Comparison of ENCODE assay signal across 8 mouse cellular contexts in the genomic region with DNA sequence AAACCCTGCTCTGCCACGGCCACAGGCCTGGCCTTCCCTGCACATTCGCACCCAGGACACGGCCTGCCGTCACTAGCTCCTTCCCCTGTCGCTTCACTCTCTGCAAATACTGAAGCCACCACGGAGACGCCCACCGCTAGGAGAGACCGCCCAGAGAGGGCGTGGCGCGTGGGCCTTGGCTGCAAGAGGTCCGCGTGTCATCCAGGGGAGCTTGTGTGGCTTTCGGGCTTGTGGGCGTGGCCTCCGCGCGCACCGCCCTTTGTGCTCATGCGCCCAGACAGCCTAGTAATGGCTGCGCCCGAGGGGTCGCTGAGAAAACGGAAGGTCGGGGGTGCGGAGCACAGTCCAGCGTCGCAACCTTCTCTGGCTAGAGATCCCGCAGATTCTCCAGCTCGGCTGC. TPM values are rescaled to one million over a fixed set of nuclear protein-coding genes. Genes with fewer than 3 reads are reported as not detected.
DNase-seq lines count a peak whose midpoint lies in the region; ATAC-seq and TF ChIP-seq lines count a peak whose summit lies in the region.

TSS of gene Lmf1 (plus strand) at position 166 of the 400 bp plus-strand sequence.

- TF ChIP-seq POLR2A in olfactory bulb, adult 2 months (IDR thresholded peaks at IDR 0.05; ENCODE audit: insufficient read depth, low read depth, low read length) = peak; percentile 88
- peak; percentile 85 for TF ChIP-seq POLR2A in thymus, adult 2 months (IDR thresholded peaks at IDR 0.05; ENCODE audit: control insufficient read depth, extremely low read depth, insufficient read depth, low read length, poor library complexity)

- in situ Hi-C loops in ES-E14 (cut with MboI; ENCODE audit: low sequenced_read_pairs in 2 of 2, unreplicated experiment in 2 of 2) = no loop called here

- WGBS in forebrain, embryonic 15.5 days = under 1% methylated on average over 31 of the region's 31 CpGs
- WGBS in lung, embryonic 14.5 days = 0% methylated on average over 31 of the region's 31 CpGs
- under 1% methylated on average over 31 of the region's 31 CpGs for WGBS in olfactory bulb, adult 2 months
- WGBS in thymus, adult 2 months = under 1% methylated on average over 31 of the region's 31 CpGs

- H3K4me2 ChIP-seq in forebrain, embryonic 15.5 days (replicated peaks) = peak within 1 kb of the TSS; percentile 80
- H3K4me2 ChIP-seq in lung, embryonic 14.5 days = peak within 1 kb of the TSS; percentile 92

- H3K4me3 ChIP-seq in ES-E14 (ENCODE audit: insufficient read depth in 1 of 2, low read depth in 1 of 2, low read length in 2 of 2, poor library complexity in 1 of 2, severe bottlenecking in 1 of 2) = peak within 1 kb of the TSS; percentile 79 to 97
- peak within 1 kb of the TSS; percentile 70 for H3K4me3 ChIP-seq in forebrain, embryonic 15.5 days
- peak within 1 kb of the TSS; percentile 93 for H3K4me3 ChIP-seq in layer of hippocampus, adult 2 months
- peak within 1 kb of the TSS; percentile 80 for H3K4me3 ChIP-seq in lung, embryonic 14.5 days (ENCODE audit: low read depth, low read length)
- peak within 1 kb of the TSS; percentile 80 for H3K4me3 ChIP-seq in olfactory bulb, adult 2 months (ENCODE audit: insufficient read depth, low read depth, low read length)
- peak within 1 kb of the TSS; percentile 92 for H3K4me3 ChIP-seq in thymus, adult 2 months (ENCODE audit: control insufficient read depth, insufficient read depth, low read length)

- H3K36me3 ChIP-seq in ES-E14 (ENCODE audit: control insufficient read depth, insufficient read depth, low read length, poor library complexity, severe bottlenecking) = no peaks in the 10 kb centered on the region
- no peaks in the 10 kb centered on the region for H3K36me3 ChIP-seq in forebrain, embryonic 15.5 days
- H3K36me3 ChIP-seq in lung, embryonic 14.5 days (ENCODE audit: insufficient read depth) = no peaks in the 10 kb centered on the region
- H3K36me3 ChIP-seq in thymus, adult 2 months (ENCODE audit: control insufficient read depth, insufficient read depth, low read length) = no peaks in the 10 kb centered on the region

- peak; percentile 95 for DNase-seq in ES-E14 (ENCODE audit: low read depth, low spot score)
- DNase-seq in cerebellum, adult 11-12 months = peak; percentile 97
- DNase-seq in heart, postnatal 25 days (ENCODE audit: low spot score) = peak; percentile 94
- peak; percentile 95 to 96 for DNase-seq in layer of hippocampus, adult 2 months (ENCODE audit: low spot score in 2 of 2)
- peak; percentile 99 for DNase-seq in lung, embryonic 14.5 days
- DNase-seq in thymus, adult 2 months = peak; percentile 97

- H3K9ac ChIP-seq in ES-E14 (ENCODE audit: insufficient read depth, low read depth, low read length, poor library complexity, severe bottlenecking) = peak within 1 kb of the TSS; percentile 79
- H3K9ac ChIP-seq in forebrain, embryonic 15.5 days (replicated peaks) = peak within 1 kb of the TSS; percentile 68
- H3K9ac ChIP-seq in lung, embryonic 14.5 days = peak within 1 kb of the TSS; percentile 82

- TF ChIP-seq CTCF in layer of hippocampus, adult 2 months (conservative IDR thresholded peaks at IDR 0.05) = peak; percentile 51
- peak; percentile 47 for TF ChIP-seq CTCF in lung, embryonic 14.5 days (IDR thresholded peaks at IDR 0.05; ENCODE audit: low read depth)
- TF ChIP-seq CTCF in olfactory bulb, adult 2 months (IDR thresholded peaks at IDR 0.05; ENCODE audit: insufficient read depth, low read depth, low read length) = no peak
- 0 out of 2 replicates have a peak, but pooled peaks have one; percentile 32 for TF ChIP-seq CTCF in thymus, adult 2 months (IDR thresholded peaks at IDR 0.05; ENCODE audit: borderline replicate concordance, control insufficient read depth, extremely low read depth, insufficient read depth, low read length, poor library complexity)

- intact Hi-C loops in heart, postnatal 25 days (cut with DNase I) = no loop called here

- ATAC-seq in forebrain, embryonic 15.5 days (replicated peaks) = peak; percentile 96
- peak; percentile 98 for ATAC-seq in lung, embryonic 14.5 days (ENCODE audit: insufficient read depth)

- H3K27me3 ChIP-seq in forebrain, embryonic 15.5 days = no peaks in the 10 kb centered on the region
- H3K27me3 ChIP-seq in lung, embryonic 14.5 days (ENCODE audit: insufficient read depth, low read length) = no peaks in the 10 kb centered on the region
- no peaks in the 10 kb centered on the region for H3K27me3 ChIP-seq in thymus, adult 2 months (ENCODE audit: control insufficient read depth, insufficient read depth, low read length)

- 0 out of 2 replicates have a peak within 1 kb of the TSS, but pooled peaks have one; percentile 24 for H3K27ac ChIP-seq in ES-E14 (ENCODE audit: insufficient read depth, low read depth, low read length, poor library complexity, severe bottlenecking)
- peak within 1 kb of the TSS; percentile 41 for H3K27ac ChIP-seq in forebrain, embryonic 15.5 days (replicated peaks)
- peak within 1 kb of the TSS; percentile 94 for H3K27ac ChIP-seq in layer of hippocampus, adult 2 months
- peak within 1 kb of the TSS; percentile 52; the same call in 1 of the 2 replicates for H3K27ac ChIP-seq in lung, embryonic 14.5 days (ENCODE audit: low read depth)
- peak within 1 kb of the TSS; percentile 43; the same call in 1 of the 2 replicates for H3K27ac ChIP-seq in olfactory bulb, adult 2 months (ENCODE audit: insufficient read depth, low read depth, low read length)
- no peak within 1 kb of the TSS for H3K27ac ChIP-seq in thymus, adult 2 months (ENCODE audit: control insufficient read depth, insufficient read depth, low read length)

- peaks cover 2 to 3% of the 10 kb centered on the region in 2 experiments; a peak in 1 of 4 replicates for H3K4me1 ChIP-seq in ES-E14 (ENCODE audit: control insufficient read depth in 2 of 2, insufficient read depth in 2 of 2, low read length in 2 of 2, poor library complexity in 1 of 2)
- H3K4me1 ChIP-seq in forebrain, embryonic 15.5 days = peaks cover 26% of the 10 kb centered on the region
- peaks cover 5% of the 10 kb centered on the region; the same call in 1 of the 2 replicates for H3K4me1 ChIP-seq in lung, embryonic 14.5 days (ENCODE audit: insufficient read depth)
- H3K4me1 ChIP-seq in olfactory bulb, adult 2 months (ENCODE audit: control insufficient read depth, insufficient read depth, low read length) = peaks cover 16% of the 10 kb centered on the region
- H3K4me1 ChIP-seq in thymus, adult 2 months (replicated peaks; ENCODE audit: control insufficient read depth, insufficient read depth, low read length) = peaks cover 7% of the 10 kb centered on the region

- no peaks in the 10 kb centered on the region for H3K9me3 ChIP-seq in ES-E14 (ENCODE audit: control insufficient read depth, insufficient read depth, low read depth, low read length)
- no peaks in the 10 kb centered on the region for H3K9me3 ChIP-seq in forebrain, embryonic 15.5 days
- H3K9me3 ChIP-seq in lung, embryonic 14.5 days (ENCODE audit: low read depth, low read length) = no peaks in the 10 kb centered on the region

TF ChIP-seq in ES-E14, 5 proteins besides CTCF, POLR2A, EP300 and RAD21:
- TF ChIP-seq MAFK (IDR thresholded peaks at IDR 0.05; ENCODE audit: insufficient read depth, low read depth, low read length) = no peak
- TF ChIP-seq ZNF384 (IDR thresholded peaks at IDR 0.05; ENCODE audit: low read depth, low read length) = no peak
- no peak for TF ChIP-seq HCFC1 (IDR thresholded peaks at IDR 0.05; ENCODE audit: borderline replicate concordance, insufficient read depth, low read length)
- TF ChIP-seq ZC3H11A (IDR thresholded peaks at IDR 0.05; ENCODE audit: borderline replicate concordance, low read depth, low read length) = no peak
- no peak for TF ChIP-seq CHD2 (IDR thresholded peaks at IDR 0.05; ENCODE audit: low read depth, low read length)

RNA-seq across cellular contexts. Expression of gene Lmf1, which starts in this region (rescaled TPM):
- 16.6 and 33.6 TPM in 2 replicates for total RNA-seq in ES-E14 (2012; rRNA removed)
- 17.0 and 18.1 TPM in 2 replicates for polyA plus RNA-seq in forebrain, embryonic 15.5 days (2015; fragmentation: Nextera tagmentation; extraction: Ambion mirVana)
- 10 to 100 TPM; 31.7 to 34.3 TPM for total RNA-seq in heart, postnatal 25 days (2021)
- 10 to 100 TPM; 25.5 to 31.2 TPM for total RNA-seq in layer of hippocampus, adult 2 months (2021)
- 25.7 and 26.1 TPM in 2 replicates for polyA plus RNA-seq in lung, embryonic 14.5 days (2014; fragmentation: Nextera tagmentation; extraction: Ambion mirVana)
- polyA plus RNA-seq in olfactory bulb, adult 2 months (2012; ENCODE audit: insufficient read depth, insufficient read length, low replicate concordance, missing spikeins) = not detected in 2 replicates
- 25.2 and 25.8 TPM in 2 replicates for polyA plus RNA-seq in thymus, adult 2 months (2012; rRNA removed)
